Mouse (Mus musculus) midbrain, embryonic 10.5 days (tissue): ENCODE results near the gene Snurf. TPM values are rescaled to one million over a fixed set of nuclear protein-coding genes. Genes with fewer than 3 reads are reported as not detected.
A peak's percentile ranks its signal among the peaks of the same experiment; 100 is the strongest.

Experiments used
- DNase-seq: peaks from one replicate; pipeline ENCODE4 v3.0.0-alpha.2; 2017; ENCODE audit warnings: low spot score
- H3K27ac ChIP-seq: fragments of 300-500 bp; sonication (generic); replicated peaks from 2 replicates; pipeline ENCODE4 v1.5.1; 2016; ENCODE audit warnings: mild to moderate bottlenecking
- H3K27me3 ChIP-seq: fragments of 300-500 bp; sonication (generic); 2 replicates; pipeline ENCODE4 v1.6.1; 2016; ENCODE audit warnings: low read depth, mild to moderate bottlenecking; ENCODE audit not compliant: poor library complexity, severe bottlenecking
- H3K36me3 ChIP-seq: fragments of 300-500 bp; sonication (generic); 2 replicates; pipeline ENCODE4 v1.6.1; 2016; ENCODE audit warnings: mild to moderate bottlenecking, moderate library complexity
- H3K4me1 ChIP-seq: fragments of 300-500 bp; sonication (generic); 2 replicates; pipeline ENCODE4 v1.6.1; 2016
- H3K4me3 ChIP-seq: fragments of 300-500 bp; sonication (generic); 2 replicates; pipeline ENCODE4 v1.5.1; 2016; ENCODE audit warnings: mild to moderate bottlenecking, moderate library complexity
- H3K9me3 ChIP-seq: fragments of 300-500 bp; sonication (generic); replicated peaks from 2 replicates; pipeline ENCODE4 v1.6.1; 2016; ENCODE audit warnings: mild to moderate bottlenecking
- WGBS: fragments of 180-500 bp; shearing (Covaris S2); methylation state at CpG from one replicate; pipeline ENCODE4 v1.1.7; 2016; 5-methylcytosine and 5-hydroxymethylcytosine counted together
- polyA plus RNA-seq: library from polyadenylated mRNA; unstranded; fragments of >200 nt; fragmentation: Nextera tagmentation; extraction: Ambion mirVana; gene quantifications from 2 replicates; pipeline ENCODE4 v1.2.1, GENCODE M21; 2016

Gene Snurf
- polyA plus RNA-seq, result 82.4 and 111 TPM in 2 replicates

- peak; percentile 76 for DNase-seq
- no peaks in the 10 kb centered on the region for H3K27me3 ChIP-seq
- peak within 1 kb of the TSS; percentile 63 for H3K4me3 ChIP-seq
- 48% methylated on average over 30 of the region's 30 CpGs for WGBS
- peaks cover 27% of the 10 kb centered on the region for H3K9me3 ChIP-seq
- peak within 1 kb of the TSS; percentile 88 for H3K27ac ChIP-seq
- H3K36me3 ChIP-seq, result no peaks in the 10 kb centered on the region
- peaks cover 6% of the 10 kb centered on the region; the same call in 1 of the 2 replicates for H3K4me1 ChIP-seq
These were observed at the start of gene Snurf, which contains the start of gene Gm38393 for GRCm38 (mm10) chr7:60004606-60005330. Gene Snurf (minus strand): TSS chr7:60005049. Gene Gm38393 (minus strand): TSS chr7:60005064.

- H3K9me3 ChIP-seq, result peaks cover 3% of the 10 kb centered on the region; the same call in 1 of the 2 replicates
- no peaks in the 10 kb centered on the region for H3K36me3 ChIP-seq
- no peak overlapping the region for H3K4me3 ChIP-seq
- 78% methylated on average over 6 of the region's 6 CpGs for WGBS
- DNase-seq, result no peak
- H3K27me3 ChIP-seq, result no peaks in the 10 kb centered on the region
- no peak overlapping the region for H3K27ac ChIP-seq
- no peaks in the 10 kb centered on the region for H3K4me1 ChIP-seq
These were observed 42.8 kb upstream of the Snurf start for GRCm38 (mm10) chr7:60047481-60048201.

GRCm38 (mm10) chr7:60013186-60013585, 8.3 kb upstream of the Snurf start:
- WGBS, result 89% methylated on average over 3 of the region's 3 CpGs
- no peak for DNase-seq
- Histone ChIP-seq H3K4me3 (no peak overlapping the region), H3K4me1 (no peaks in the 10 kb centered on the region), H3K9me3 (peaks cover 5% of the 10 kb centered on the region; the same call in 1 of the 2 replicates), H3K27me3 (no peaks in the 10 kb centered on the region), H3K36me3 (no peaks in the 10 kb centered on the region), H3K27ac (no peak overlapping the region)

- Histone ChIP-seq H3K9me3 (peaks cover 23% of the 10 kb centered on the region), H3K4me1 (peaks cover 2% of the 10 kb centered on the region; the same call in 1 of the 2 replicates), H3K27ac (no peak overlapping the region), H3K27me3 (no peaks in the 10 kb centered on the region), H3K36me3 (no peaks in the 10 kb centered on the region), H3K4me3 (no peak overlapping the region)
- no peak for DNase-seq
- WGBS, result 45% methylated on average over 3 of the region's 3 CpGs
These were observed 3.0 kb upstream of the Snurf start for GRCm38 (mm10) chr7:60007727-60008360.

GRCm38 (mm10) chr7:60006262-60006661, 1.4 kb upstream of the Snurf start:
- 35% methylated on average over 2 of the region's 2 CpGs for WGBS

GRCm38 (mm10) chr7:60003921-60004605, 786 bp downstream of the Snurf start:
- H3K4me1 ChIP-seq, result peaks cover 6% of the 10 kb centered on the region; the same call in 1 of the 2 replicates
- no peaks in the 10 kb centered on the region for H3K27me3 ChIP-seq
- peak overlapping the region; percentile 88 for H3K27ac ChIP-seq
- H3K4me3 ChIP-seq, result peak overlapping the region; percentile 63
- H3K9me3 ChIP-seq, result peaks cover 27% of the 10 kb centered on the region
- H3K36me3 ChIP-seq, result peaks cover 1% of the 10 kb centered on the region; the same call in 1 of the 2 replicates
- DNase-seq, result peak; percentile 77
- 41% methylated on average over 22 of the region's 22 CpGs for whole genome bisulfite sequencing

More at GRCm38 (mm10) chr7:60006262-60006661, 1.4 kb upstream of the Snurf start:
- Histone ChIP-seq H3K9me3 (peaks cover 27% of the 10 kb centered on the region), H3K36me3 (no peaks in the 10 kb centered on the region), H3K4me3 (no peak overlapping the region), H3K27me3 (no peaks in the 10 kb centered on the region), H3K27ac (no peak overlapping the region), H3K4me1 (peaks cover 6% of the 10 kb centered on the region; the same call in 1 of the 2 replicates)
- DNase-seq, result no peak

- peak; percentile 46 for DNase-seq
- WGBS, result 47% methylated on average over 12 of the region's 12 CpGs
- Histone ChIP-seq H3K27me3 (no peaks in the 10 kb centered on the region), H3K27ac (peak overlapping the region; percentile 88), H3K4me1 (peaks cover 6% of the 10 kb centered on the region; the same call in 1 of the 2 replicates), H3K4me3 (peak overlapping the region; percentile 63), H3K36me3 (peaks cover 4% of the 10 kb centered on the region), H3K9me3 (peaks cover 27% of the 10 kb centered on the region)
These were observed 1.6 kb downstream of the Snurf start for GRCm38 (mm10) chr7:60003006-60003865.

GRCm38 (mm10) chr7:59978646-59979045, 26.2 kb downstream of the Snurf start:
- no peaks in the 10 kb centered on the region for H3K27me3 ChIP-seq
- no peak overlapping the region for H3K4me3 ChIP-seq
- H3K27ac ChIP-seq, result no peak overlapping the region
- 66% methylated on average over 1 of the region's 1 CpGs for WGBS
- no peaks in the 10 kb centered on the region for H3K4me1 ChIP-seq
- H3K9me3 ChIP-seq, result no peaks in the 10 kb centered on the region
- no peak for DNase-seq
- peaks cover 32% of the 10 kb centered on the region for H3K36me3 ChIP-seq

Other genes starting within 250 kb of the Snurf start
- gene Gm38393, start within 50 bp of the Snurf start, polyA plus RNA-seq, result 2.1 and 2.3 TPM in 2 replicates
- 162 and 196 TPM in 2 replicates for gene Snrpn, start 135.2 kb upstream of the Snurf start, polyA plus RNA-seq